Mouse (Mus musculus) gastrocnemius, postnatal 14 days (tissue): ENCODE results near the gene Slc7a11. TPM values are rescaled to one million over a fixed set of nuclear protein-coding genes. Genes with fewer than 3 reads are reported as not detected.

Experiments
- DNase-seq: peaks from one replicate; pipeline ENCODE4 v3.0.0; 2021; ENCODE audit warnings: mixed read lengths
- intact Hi-C: fragments of 180-260 bp; cut with DNase I; formaldehyde crosslinking; loops from one replicate; pipeline ENCODE4 v1.15.1; 2025; ENCODE audit warnings: low total_unique reads
- total RNA-seq, 2 experiments: library from RNA; stranded (reverse); gene quantifications; 2 replicates each; pipeline ENCODE4 v1.2.3; 2021

Slc7a11 gene
- total RNA-seq, 2 experiments from 2014 or later = 0.27 to 0.41 TPM

- DNase-seq = peak; percentile 21
- intact Hi-C loops = no loop called here
These were observed 514.7 kb downstream of the Slc7a11 start for GRCm38 (mm10) chr3:49928509-49929263.

GRCm38 (mm10) chr3:49913929-49914328 lies 529.5 kb downstream of the Slc7a11 start:
- DNase-seq = no peak
- intact Hi-C loops = no loop called here

GRCm38 (mm10) chr3:49910922-49911321 lies 532.5 kb downstream of the Slc7a11 start:
- intact Hi-C loops = no loop called here
- DNase-seq = no peak

- intact Hi-C loops = no loop called here
- DNase-seq = peak; percentile 18
These were observed 534.7 kb downstream of the Slc7a11 start for GRCm38 (mm10) chr3:49908426-49909341.

GRCm38 (mm10) chr3:49893945-49894344 lies 549.5 kb downstream of the Slc7a11 start:
- DNase-seq = no peak

GRCm38 (mm10) chr3:49887359-49887758 lies 556.1 kb downstream of the Slc7a11 start:
- no peak for DNase-seq
- intact Hi-C loops = no loop called here

More at GRCm38 (mm10) chr3:49893945-49894344, 549.5 kb downstream of the Slc7a11 start:
- intact Hi-C loops = no loop called here

- intact Hi-C loops = no loop called here
- no peak for DNase-seq
These were observed 557.0 kb downstream of the Slc7a11 start for GRCm38 (mm10) chr3:49886220-49886945.

GRCm38 (mm10) chr3:49880496-49880895 lies 562.9 kb downstream of the Slc7a11 start:
- intact Hi-C loops = no loop called here
- DNase-seq = no peak

GRCm38 (mm10) chr3:49870786-49871185 lies 572.6 kb downstream of the Slc7a11 start:
- intact Hi-C loops = no loop called here
- DNase-seq = no peak

GRCm38 (mm10) chr3:49867951-49868584 lies 575.3 kb downstream of the Slc7a11 start:
- intact Hi-C loops = no loop called here
- DNase-seq = no peak

- no peak for DNase-seq
- intact Hi-C loops = no loop called here
These were observed 576.1 kb downstream of the Slc7a11 start for GRCm38 (mm10) chr3:49867147-49867950.

GRCm38 (mm10) chr3:49866061-49866515 lies 577.3 kb downstream of the Slc7a11 start:
- intact Hi-C loops = no loop called here

GRCm38 (mm10) chr3:49856797-49857196 lies 586.6 kb downstream of the Slc7a11 start:
- intact Hi-C loops = no loop called here
- DNase-seq = peak; percentile 4

More at GRCm38 (mm10) chr3:49866061-49866515, 577.3 kb downstream of the Slc7a11 start:
- no peak for DNase-seq

GRCm38 (mm10) chr3:49854277-49854676 lies 589.1 kb downstream of the Slc7a11 start:
- intact Hi-C loops = no loop called here
- DNase-seq = no peak

- DNase-seq = no peak
- intact Hi-C loops = no loop called here
These were observed 600.4 kb downstream of the Slc7a11 start for GRCm38 (mm10) chr3:49842971-49843370.
